Mouse (Mus musculus) lung, postnatal 36 days (tissue): Measurements from ENCODE around the gene Hmgb1.

Experiments
- DNase-seq: peaks from one replicate; pipeline ENCODE4 v3.0.0; 2022; ENCODE audit warnings: mixed read lengths

Gene Hmgb1

GRCm38 (mm10) chr5:149184844-149185186, 526 bp upstream of the Hmgb1 start:
- DNase-seq, result peak; percentile 68

- no peak for DNase-seq
Observed at GRCm38 (mm10) chr5:149183721-149184103, 577 bp downstream of the Hmgb1 start.

GRCm38 (mm10) chr5:149183122-149183521, 1.2 kb downstream of the Hmgb1 start:
- no peak for DNase-seq

- no peak for DNase-seq
Observed at GRCm38 (mm10) chr5:149182186-149182870, 2.0 kb downstream of the Hmgb1 start.

GRCm38 (mm10) chr5:149179826-149180225, 4.5 kb downstream of the Hmgb1 start:
- DNase-seq, result no peak

GRCm38 (mm10) chr5:149178095-149178494, 6.2 kb downstream of the Hmgb1 start:
- no peak for DNase-seq

- DNase-seq, result no peak
Observed at GRCm38 (mm10) chr5:149175736-149176135, 8.6 kb downstream of the Hmgb1 start.

GRCm38 (mm10) chr5:149174527-149174926, 9.8 kb downstream of the Hmgb1 start:
- DNase-seq, result no peak

- DNase-seq, result no peak
Observed at GRCm38 (mm10) chr5:149172246-149172645, 12.0 kb downstream of the Hmgb1 start.

GRCm38 (mm10) chr5:149170841-149171588, 13.3 kb downstream of the Hmgb1 start:
- DNase-seq, result no peak

- no peak for DNase-seq
Observed at GRCm38 (mm10) chr5:149168816-149169215, 15.5 kb downstream of the Hmgb1 start.

- no peak for DNase-seq
Observed at GRCm38 (mm10) chr5:149168051-149168450, 16.2 kb downstream of the Hmgb1 start.

GRCm38 (mm10) chr5:149166011-149166410, 18.3 kb downstream of the Hmgb1 start:
- no peak for DNase-seq

- no peak for DNase-seq
Observed at GRCm38 (mm10) chr5:149164881-149165280, 19.4 kb downstream of the Hmgb1 start.

GRCm38 (mm10) chr5:149162890-149163289, 21.4 kb downstream of the Hmgb1 start:
- DNase-seq, result peak; percentile 67

GRCm38 (mm10) chr5:149160469-149160868, 23.8 kb downstream of the Hmgb1 start:
- no peak for DNase-seq

GRCm38 (mm10) chr5:149159021-149159420, 25.3 kb downstream of the Hmgb1 start:
- no peak for DNase-seq

GRCm38 (mm10) chr5:149156886-149157563, 27.3 kb downstream of the Hmgb1 start:
- no peak for DNase-seq

GRCm38 (mm10) chr5:149152774-149153155, 31.5 kb downstream of the Hmgb1 start:
- peak; percentile 41 for DNase-seq

- DNase-seq, result peak; percentile 85
Observed at GRCm38 (mm10) chr5:149152063-149152773, 32.1 kb downstream of the Hmgb1 start.

- no peak for DNase-seq
Observed at GRCm38 (mm10) chr5:149150882-149151281, 33.4 kb downstream of the Hmgb1 start.

- DNase-seq, result no peak
Observed at GRCm38 (mm10) chr5:149147386-149148000, 36.8 kb downstream of the Hmgb1 start.

GRCm38 (mm10) chr5:149146691-149147090, 37.6 kb downstream of the Hmgb1 start:
- no peak for DNase-seq
